Mouse (Mus musculus) heart, embryonic 11.5 days (tissue): ENCODE results near the gene Spdye4b. TPM values are rescaled to one million over a fixed set of nuclear protein-coding genes. Genes with fewer than 3 reads are reported as not detected.
"Not testable (repeated sequence)": the region's sequence is repeated elsewhere in the genome, so short reads cannot be mapped to it uniquely, and the experiment has no call there.

Experiments
- ATAC-seq: fragments of 200-750 bp; cut with Nextera tagmentation; replicated peaks from 2 replicates; pipeline ENCODE4 v1.8.0; 2017; ENCODE audit warnings: moderate library complexity; ENCODE audit not compliant: insufficient number of reproducible peaks, low FRiP score, low TSS enrichment
- H3K27ac ChIP-seq: fragments of 300-500 bp; sonication (generic); 2 replicates; pipeline ENCODE4 v1.5.1; 2014; ENCODE audit warnings: mild to moderate bottlenecking, low read depth, low read length
- H3K27me3 ChIP-seq: fragments of 300-500 bp; sonication (generic); 2 replicates; pipeline ENCODE4 v1.6.1; 2014; ENCODE audit warnings: mild to moderate bottlenecking, low read length, mixed read lengths; ENCODE audit not compliant: control insufficient read depth, insufficient read depth
- H3K36me3 ChIP-seq: fragments of 300-500 bp; sonication (generic); 2 replicates; pipeline ENCODE4 v1.6.1; 2014; ENCODE audit warnings: mild to moderate bottlenecking, low read length, moderate library complexity, mixed read lengths; ENCODE audit not compliant: control insufficient read depth, insufficient read depth
- H3K4me1 ChIP-seq: fragments of 300-500 bp; sonication (generic); 2 replicates; pipeline ENCODE4 v1.6.1; 2014; ENCODE audit warnings: low read length; ENCODE audit not compliant: control insufficient read depth, insufficient read depth
- H3K4me2 ChIP-seq: fragments of 300-500 bp; sonication (generic); 2 replicates; pipeline ENCODE4 v1.6.1; 2014; ENCODE audit warnings: mild to moderate bottlenecking, moderate library complexity
- H3K4me3 ChIP-seq: fragments of 300-500 bp; sonication (generic); 2 replicates; pipeline ENCODE4 v1.5.1; 2014; ENCODE audit warnings: low read depth, low read length
- H3K9ac ChIP-seq: fragments of 300-500 bp; sonication (generic); 2 replicates; pipeline ENCODE4 v1.6.1; 2014; ENCODE audit warnings: mild to moderate bottlenecking, low read depth, low read length, moderate library complexity
- H3K9me3 ChIP-seq: fragments of 300-500 bp; sonication (generic); replicated peaks from 2 replicates; pipeline ENCODE4 v1.6.1; 2016; ENCODE audit warnings: low read length; ENCODE audit not compliant: control insufficient read depth
- WGBS: fragments of 180-500 bp; shearing (Covaris S2); extraction: QIAGEN DNeasy Blood & Tissue Kit; methylation state at CpG from one replicate; pipeline ENCODE4 v1.1.7; 2014; ENCODE audit not compliant: insufficient replicate concordance; 5-methylcytosine and 5-hydroxymethylcytosine counted together
- polyA plus RNA-seq: library from polyadenylated mRNA; unstranded; fragments of >200 nt; fragmentation: Nextera tagmentation; extraction: Ambion mirVana; gene quantifications from 2 replicates; pipeline ENCODE4 v1.2.1, GENCODE M21; 2014

The Spdye4b gene
- polyA plus RNA-seq, 1 experiment from 2014 or later, result not detected

DNA sequence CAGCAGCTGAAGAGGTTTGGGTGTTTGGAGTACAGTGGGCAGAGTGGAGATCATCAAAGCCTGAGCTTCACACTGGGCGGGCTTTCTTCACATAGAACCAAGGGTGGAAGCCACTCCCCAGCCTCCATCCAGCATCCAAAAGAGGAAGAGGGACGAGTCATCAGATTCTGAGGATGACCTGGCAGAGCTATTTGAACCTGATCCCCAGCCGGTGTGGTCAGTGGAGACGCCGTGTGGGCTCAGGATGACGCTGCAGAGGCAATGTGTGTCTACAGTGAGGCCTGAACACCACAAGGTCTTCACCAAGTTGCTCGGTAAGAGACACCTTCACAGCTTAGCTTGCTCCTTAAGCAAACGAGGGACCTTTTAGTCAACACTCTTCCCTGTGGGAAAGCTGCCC is 13.9 kb downstream of the Spdye4b start:
- not testable (repeated sequence) for H3K4me2 ChIP-seq, H3K4me1 ChIP-seq, H3K9me3 ChIP-seq, H3K9ac ChIP-seq, H3K4me3 ChIP-seq, H3K36me3 ChIP-seq, ATAC-seq, H3K27me3 ChIP-seq, H3K27ac ChIP-seq
- WGBS, result 46% methylated on average over 8 of the region's 8 CpGs

DNA sequence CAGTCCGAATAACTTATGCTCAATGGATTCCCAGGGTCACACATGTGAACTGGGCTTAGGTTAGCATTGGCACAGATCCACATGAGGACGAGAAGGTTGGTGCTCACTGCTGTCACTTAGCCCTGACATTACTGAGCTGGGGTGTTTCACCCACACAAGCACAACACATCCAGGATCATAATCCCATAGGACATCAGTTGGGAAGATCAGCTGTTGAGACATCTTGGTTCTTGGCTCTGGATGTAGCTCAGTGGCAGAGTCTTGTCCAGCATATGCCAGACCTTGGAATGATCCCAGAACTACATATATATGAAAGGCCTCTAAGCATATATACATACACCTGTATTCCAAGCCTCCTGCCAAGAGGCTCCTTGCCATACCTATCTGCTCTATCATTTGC is 14.3 kb downstream of the Spdye4b start:
- H3K4me3 ChIP-seq, result no peak overlapping the region
- WGBS, result 70% methylated on average over 2 of the region's 2 CpGs
- H3K36me3 ChIP-seq, result no peaks in the 10 kb centered on the region
- no peak overlapping the region for H3K9ac ChIP-seq
- no peak overlapping the region for H3K27ac ChIP-seq
- H3K4me2 ChIP-seq, result no peak overlapping the region
- no peaks in the 10 kb centered on the region for H3K4me1 ChIP-seq
- no peaks in the 10 kb centered on the region for H3K9me3 ChIP-seq
- H3K27me3 ChIP-seq, result no peaks in the 10 kb centered on the region
- no peak for ATAC-seq

DNA sequence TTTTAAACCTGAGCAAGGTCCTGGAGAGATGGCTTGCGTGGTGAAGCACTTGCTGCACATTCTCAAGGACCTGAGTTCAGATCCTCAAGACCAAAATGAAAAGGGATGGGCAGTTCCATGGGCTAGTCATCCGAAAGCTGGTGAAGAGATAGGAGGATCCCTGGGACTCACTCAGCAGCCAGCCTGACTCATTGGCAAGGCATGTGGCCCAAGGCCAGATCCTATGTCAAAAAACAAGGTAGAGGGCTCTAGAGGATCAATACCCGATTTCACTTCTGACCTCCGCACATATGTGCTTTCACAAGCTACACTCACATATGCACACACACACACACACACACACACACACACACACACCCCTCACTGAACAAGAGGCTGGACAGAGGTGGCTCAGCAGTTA is 15.7 kb downstream of the Spdye4b start:
- Histone ChIP-seq H3K9me3 (no peaks in the 10 kb centered on the region), H3K4me2 (no peak overlapping the region), H3K4me1 (no peaks in the 10 kb centered on the region), H3K36me3 (no peaks in the 10 kb centered on the region), H3K4me3 (no peak overlapping the region), H3K27me3 (no peaks in the 10 kb centered on the region), H3K9ac (no peak overlapping the region), H3K27ac (no peak overlapping the region)
- no peak for ATAC-seq
- WGBS, result 69% methylated on average over 4 of the region's 4 CpGs

DNA sequence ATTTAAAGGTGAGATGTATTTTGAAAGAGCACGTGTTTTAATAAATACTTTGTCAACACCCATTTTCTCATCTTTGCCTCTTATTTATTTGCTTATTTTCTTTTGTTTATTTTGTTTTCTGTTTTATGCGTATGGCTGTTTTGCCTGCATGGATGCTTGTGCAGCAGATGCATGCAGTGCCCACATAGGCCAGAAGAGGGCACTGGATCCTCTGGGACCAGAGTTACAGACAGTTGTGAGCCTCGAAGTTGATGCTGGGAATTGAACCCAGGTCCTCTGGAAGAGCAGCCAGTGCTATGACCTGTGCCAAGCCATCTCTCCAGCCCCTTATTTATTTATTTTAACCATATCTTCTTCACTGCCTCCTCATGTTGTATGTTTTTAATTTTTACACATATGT is 24.2 kb downstream of the Spdye4b start:
- Histone ChIP-seq H3K36me3 (no peaks in the 10 kb centered on the region), H3K9me3 (peaks cover 3% of the 10 kb centered on the region; the same call in 1 of the 2 replicates), H3K4me2 (no peak overlapping the region), H3K4me1 (no peaks in the 10 kb centered on the region), H3K27ac (no peak overlapping the region), H3K9ac (no peak overlapping the region), H3K27me3 (no peaks in the 10 kb centered on the region), H3K4me3 (no peak overlapping the region)
- WGBS, result 63% methylated on average over 3 of the region's 3 CpGs
- ATAC-seq, result no peak

DNA sequence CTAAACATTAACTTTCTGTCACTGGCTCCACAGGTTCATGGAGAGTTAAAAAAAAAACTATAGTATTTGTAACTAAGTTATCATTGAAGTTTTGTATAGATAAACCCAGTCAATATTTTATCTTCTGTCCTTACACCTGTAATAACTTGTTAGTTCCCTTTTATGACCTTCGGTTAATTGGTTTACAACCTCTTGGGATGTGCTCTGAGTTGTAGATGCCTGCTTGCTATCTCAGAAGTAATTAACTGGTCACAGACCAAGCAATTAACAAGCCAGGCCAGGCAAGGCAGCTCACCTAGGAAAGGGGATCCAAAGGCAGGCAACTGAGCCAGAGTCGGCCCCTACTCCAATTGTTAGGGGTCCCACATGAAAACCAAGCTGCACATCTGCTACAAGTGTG is 33.0 kb downstream of the Spdye4b start:
- H3K4me1 ChIP-seq, result no peaks in the 10 kb centered on the region
- H3K9me3 ChIP-seq, result no peaks in the 10 kb centered on the region
- H3K27me3 ChIP-seq, result no peaks in the 10 kb centered on the region
- H3K27ac ChIP-seq, result no peak overlapping the region
- H3K36me3 ChIP-seq, result no peaks in the 10 kb centered on the region
- no peak overlapping the region for H3K4me3 ChIP-seq
- H3K9ac ChIP-seq, result no peak overlapping the region
- ATAC-seq, result no peak
- WGBS, result 73% methylated on average over 2 of the region's 2 CpGs
- H3K4me2 ChIP-seq, result no peak overlapping the region

DNA sequence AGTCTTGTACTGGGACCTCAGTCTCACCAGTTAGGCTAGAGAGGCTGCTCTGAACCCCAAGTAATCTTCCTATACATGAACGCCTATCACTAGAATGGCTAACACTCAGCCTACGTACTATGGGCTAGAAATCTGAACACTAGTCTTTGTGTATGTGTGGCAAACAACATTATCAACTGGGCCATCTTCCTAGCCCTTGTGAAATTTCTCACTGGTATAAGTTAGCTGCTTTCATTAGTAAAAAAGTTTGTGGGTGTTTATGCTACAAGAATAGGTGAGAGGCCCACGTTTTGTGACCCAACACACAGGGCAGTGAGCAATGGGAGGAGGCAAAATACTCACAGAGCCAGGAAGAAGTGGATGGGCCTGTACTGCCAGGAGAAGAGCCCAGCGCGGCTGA is 40.2 kb downstream of the Spdye4b start:
- no peak overlapping the region for H3K4me2 ChIP-seq
- no peaks in the 10 kb centered on the region for H3K9me3 ChIP-seq
- no peaks in the 10 kb centered on the region for H3K4me1 ChIP-seq
- no peak overlapping the region for H3K4me3 ChIP-seq
- H3K36me3 ChIP-seq, result no peaks in the 10 kb centered on the region
- WGBS, result 76% methylated on average over 5 of the region's 5 CpGs
- ATAC-seq, result no peak
- no peak overlapping the region for H3K27ac ChIP-seq
- H3K9ac ChIP-seq, result no peak overlapping the region
- no peaks in the 10 kb centered on the region for H3K27me3 ChIP-seq

DNA sequence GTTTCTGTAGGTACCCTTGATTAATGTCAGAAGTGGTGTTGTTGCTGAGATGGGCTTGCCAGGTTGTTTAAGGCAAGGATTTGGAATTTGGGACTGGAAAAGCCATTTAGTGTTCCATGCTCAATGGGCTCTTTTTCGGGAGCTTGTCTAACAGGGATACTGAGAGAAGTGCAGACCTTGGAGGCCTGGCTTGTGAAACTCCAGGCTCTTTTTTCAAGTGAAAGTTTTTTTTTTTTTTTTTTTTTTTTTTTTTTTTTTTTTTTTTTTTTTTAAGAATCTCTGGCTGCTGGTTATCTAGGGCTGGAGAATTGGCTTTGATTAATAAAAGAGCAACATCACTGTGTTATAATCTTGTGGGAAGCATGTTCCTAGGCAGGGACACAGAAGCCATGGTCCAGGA is 41.5 kb downstream of the Spdye4b start:
- H3K27me3 ChIP-seq, result no peaks in the 10 kb centered on the region
- no peak overlapping the region for H3K4me3 ChIP-seq
- H3K4me2 ChIP-seq, result no peak overlapping the region
- H3K27ac ChIP-seq, result no peak overlapping the region
- H3K36me3 ChIP-seq, result no peaks in the 10 kb centered on the region
- H3K9me3 ChIP-seq, result no peaks in the 10 kb centered on the region
- no peaks in the 10 kb centered on the region for H3K4me1 ChIP-seq
- H3K9ac ChIP-seq, result no peak overlapping the region
- WGBS, result 74% methylated on average over 1 of the region's 1 CpGs
- ATAC-seq, result no peak

DNA sequence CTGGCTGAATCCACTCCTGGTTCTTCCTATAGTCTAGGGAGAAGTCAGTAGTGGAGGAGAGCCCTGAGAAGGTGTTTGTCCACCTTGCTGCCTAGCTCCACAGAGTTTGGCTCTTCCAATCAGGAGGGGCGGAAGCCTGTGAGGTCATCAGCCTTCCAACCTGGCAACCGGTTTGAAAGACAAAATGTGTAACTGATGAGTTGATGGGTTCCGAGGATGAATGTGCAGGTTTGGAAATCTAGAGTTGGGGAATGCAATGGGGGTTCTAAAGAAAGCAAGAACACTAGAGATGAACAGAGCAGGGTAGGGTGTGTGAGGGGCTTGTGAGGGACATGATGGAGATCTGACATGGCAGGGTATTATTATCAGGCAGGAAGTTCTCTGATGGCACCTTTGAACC is 46.0 kb downstream of the Spdye4b start, which contains the start of gene Spdye4a:
TSS of gene Spdye4a (minus strand) at position 101 of the 400 bp plus-strand sequence.
- no peak for ATAC-seq
- no peaks in the 10 kb centered on the region for H3K4me1 ChIP-seq
- WGBS, result 72% methylated on average over 3 of the region's 3 CpGs
- H3K27me3 ChIP-seq, result no peaks in the 10 kb centered on the region
- H3K9me3 ChIP-seq, result no peaks in the 10 kb centered on the region
- H3K4me2 ChIP-seq, result no peak within 1 kb of the TSS
- H3K36me3 ChIP-seq, result no peaks in the 10 kb centered on the region
- no peak within 1 kb of the TSS for H3K4me3 ChIP-seq
- no peak within 1 kb of the TSS for H3K27ac ChIP-seq
- H3K9ac ChIP-seq, result no peak within 1 kb of the TSS

DNA sequence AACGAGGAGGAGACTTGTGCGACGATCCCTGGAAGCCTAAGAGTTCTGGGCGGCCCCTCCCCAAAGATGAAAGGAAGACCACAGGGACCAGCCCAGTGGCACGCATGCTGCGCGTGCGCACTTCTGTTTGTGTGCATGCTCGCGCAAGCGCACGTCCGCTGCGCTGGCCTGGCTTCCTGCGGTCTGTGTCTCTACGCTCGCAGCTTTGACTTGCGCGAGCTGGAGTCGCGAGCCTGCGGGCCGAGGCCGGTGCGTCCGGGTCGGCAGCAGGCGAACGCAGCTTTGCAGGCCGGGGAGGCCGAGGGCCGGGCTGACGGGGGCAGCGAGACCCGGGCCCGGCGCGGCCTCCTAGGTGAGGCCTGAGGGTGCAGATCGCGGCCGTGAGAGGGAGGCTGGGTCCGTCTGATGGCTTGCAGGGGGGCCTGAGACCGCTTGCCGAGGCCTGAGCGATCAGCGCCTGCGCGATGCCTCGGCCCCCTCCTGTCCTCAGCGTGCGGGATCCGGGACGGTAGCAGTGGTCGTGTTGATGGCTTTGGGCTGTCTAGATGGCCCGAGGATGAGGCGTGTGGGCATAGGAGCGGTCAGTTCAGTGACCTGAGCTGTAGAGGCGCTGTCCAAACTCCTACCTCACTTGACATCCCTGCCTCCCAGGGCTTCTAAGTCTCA is 54.3 kb downstream of the Spdye4b start, which contains the start of gene Zfp12:
TSS of gene Zfp12 (plus strand) at position 136 of the 666 bp plus-strand sequence.
- Histone ChIP-seq H3K27ac (peak within 1 kb of the TSS; percentile 95), H3K4me3 (peak within 1 kb of the TSS; percentile 90), H3K36me3 (peaks cover 8% of the 10 kb centered on the region), H3K4me1 (peaks cover 10% of the 10 kb centered on the region), H3K9ac (peak within 1 kb of the TSS; percentile 92), H3K4me2 (peak within 1 kb of the TSS; percentile 73), H3K9me3 (no peaks in the 10 kb centered on the region), H3K27me3 (no peaks in the 10 kb centered on the region)
- ATAC-seq, result peak; percentile 93
- WGBS, result 1% methylated on average over 58 of the region's 58 CpGs
